30 mouse cellular contexts compared by ENCODE assay signal in genomic region chr19:21415377-21415776, GRCm38 (mm10). TPM values are rescaled to one million over a fixed set of nuclear protein-coding genes. Genes with fewer than 3 reads are reported as not detected.
"Had no signal": no experiment of that assay in that cellular context is flagged by ENCODE, and none has a peak within 500 bp of the region (broad histone marks: within the 10 kb centered on the region; RNA-seq: fewer than 3 reads in every experiment).

No protein-coding gene starts in this region.

- H3K4me1 ChIP-seq: embryonic facial prominence, embryonic 10.5 days; embryonic facial prominence, embryonic 12.5 days; embryonic facial prominence, embryonic 13.5 days; embryonic facial prominence, embryonic 15.5 days; forebrain, embryonic 10.5 days; forebrain, embryonic 12.5 days; forebrain, embryonic 13.5 days; forebrain, embryonic 15.5 days; heart, embryonic 10.5 days had no signal

- ATAC-seq: forebrain, embryonic 13.5 days; forebrain, embryonic 14.5 days; forebrain, embryonic 15.5 days; forebrain, embryonic 16.5 days; forebrain, postnatal 0 days had no signal

- H3K27ac ChIP-seq: embryonic facial prominence, embryonic 10.5 days; embryonic facial prominence, embryonic 12.5 days; embryonic facial prominence, embryonic 13.5 days; embryonic facial prominence, embryonic 15.5 days; forebrain, embryonic 10.5 days; forebrain, embryonic 12.5 days; forebrain, embryonic 13.5 days; forebrain, embryonic 15.5 days; gastrocnemius, adult 2 months; heart, adult 2 months; heart, embryonic 10.5 days had no signal

- DNase-seq: cerebellum, adult 8-10 months; cerebellum, adult 9-10 months; cerebellum, adult 9-11 months; cerebellum, postnatal 10 days; cerebellum, postnatal 14 days; cerebellum, postnatal 25 days; cerebellum, postnatal 36 days; embryo, embryonic 11 days; forebrain, postnatal 0 days; gastrocnemius, adult 2 months; gastrocnemius, postnatal 10 days; gastrocnemius, postnatal 14 days; gastrocnemius, postnatal 25 days; gastrocnemius, postnatal 36 days; heart, adult 11 months; heart, adult 18-20 months; heart, adult 2 months had no signal

- H3K4me3 ChIP-seq: embryonic facial prominence, embryonic 10.5 days; embryonic facial prominence, embryonic 12.5 days; embryonic facial prominence, embryonic 13.5 days; embryonic facial prominence, embryonic 15.5 days; erythroblast, embryonic 14.5 days; forebrain, embryonic 10.5 days; forebrain, embryonic 12.5 days; forebrain, embryonic 13.5 days; forebrain, embryonic 15.5 days; gastrocnemius, adult 2 months; heart, adult 2 months; heart, embryonic 10.5 days had no signal

RNA-seq across cellular contexts. Expression of gene Gda, which starts 57.9 kb away (rescaled TPM):
- polyA plus RNA-seq: erythroblast, embryonic 14.5 days; forebrain, embryonic 10.5 days; forebrain, embryonic 11.5 days had no signal
